Mouse (Mus musculus) bone marrow, adult 2 months (tissue): ENCODE measurements around the gene Gm11568. TPM values are rescaled to one million over a fixed set of nuclear protein-coding genes. Genes with fewer than 3 reads are reported as not detected.

ENCODE experiments used
- H3K27ac ChIP-seq: fragments of 200-500 bp; 2 replicates; pipeline ENCODE4 v1.5.1; 2012; ENCODE audit warnings: low read depth, mild to moderate bottlenecking, control low read depth, inconsistent platforms, low read length; ENCODE audit not compliant: control insufficient read depth, poor library complexity, insufficient read depth
- H3K4me1 ChIP-seq: fragments of 200-500 bp; 2 replicates; pipeline ENCODE4 v1.6.1; 2011; ENCODE audit warnings: low read length; ENCODE audit not compliant: control insufficient read depth, insufficient read depth
- H3K4me3 ChIP-seq: fragments of 200-500 bp; replicated peaks from 2 replicates; pipeline ENCODE3; 2011; ENCODE audit warnings: mild to moderate bottlenecking, low read depth, low read length, control low read depth; ENCODE audit not compliant: control insufficient read depth
- CTCF ChIP-seq: fragments of 200-500 bp; IDR thresholded peaks from 2 replicates; pipeline ENCODE4 v1.5.1; 2011; ENCODE audit warnings: low read length, control low read depth; ENCODE audit not compliant: control insufficient read depth, insufficient read depth
- POLR2A ChIP-seq: fragments of 200-500 bp; IDR thresholded peaks from 2 replicates; pipeline ENCODE4 v1.6.1; 2011; ENCODE audit warnings: low read depth, mild to moderate bottlenecking, control low read depth, low read length, borderline replicate concordance; ENCODE audit not compliant: control insufficient read depth
- WGBS: fragments of 180-500 bp; shearing (Covaris S2); methylation state at CpG from one replicate; pipeline ENCODE4 v1.1.7; 2018; 5-methylcytosine and 5-hydroxymethylcytosine counted together
- polyA plus RNA-seq: library from polyadenylated mRNA; stranded (reverse); fragments of >200 nt; gene quantifications from 2 replicates; pipeline ENCODE4 v1.2.4, GENCODE M21; 2011; ENCODE audit warnings: low replicate concordance; ENCODE audit not compliant: missing spikeins, insufficient read depth, insufficient read length

Gene Gm11568
- polyA plus RNA-seq, 1 experiment: not detected

- WGBS: 76% methylated on average over 2 of the region's 2 CpGs
- Histone ChIP-seq H3K27ac (no peak within 1 kb of the TSS), H3K4me3 (no peak within 1 kb of the TSS), H3K4me1 (no peaks in the 10 kb centered on the region)
- TF ChIP-seq CTCF (no peak), POLR2A (no peak)
Observed at GRCm38 (mm10) chr11:99907620-99908019, 49.9 kb downstream of the Gm11568 start, which contains the start of gene Krtap31-1. Gene Krtap31-1 (plus strand): TSS chr11:99907920.

Other genes starting within 250 kb of the Gm11568 start
- not detected in 2 replicates for gene Gm11937, start 247.7 kb upstream of the Gm11568 start, polyA plus RNA-seq
- gene Krtap2-4, start 243.1 kb upstream of the Gm11568 start, polyA plus RNA-seq: not detected in 2 replicates
- not detected in 2 replicates for gene Gm11562, start 237.5 kb upstream of the Gm11568 start, polyA plus RNA-seq
- not detected in 2 replicates for gene Krtap4-1, start 229.7 kb upstream of the Gm11568 start, polyA plus RNA-seq
- gene Krtap4-2, start 222.8 kb upstream of the Gm11568 start, polyA plus RNA-seq: not detected in 2 replicates
- gene Krtap4-7, start 213.8 kb upstream of the Gm11568 start, polyA plus RNA-seq: not detected in 2 replicates
- gene Gm11555, start 207.7 kb upstream of the Gm11568 start, polyA plus RNA-seq: not detected in 2 replicates
- not detected in 2 replicates for gene Gm11563, start 199.0 kb upstream of the Gm11568 start, polyA plus RNA-seq
- gene Krtap4-6, start 192.0 kb upstream of the Gm11568 start, polyA plus RNA-seq: not detected in 2 replicates
- gene Gm14190, start 167.2 kb upstream of the Gm11568 start, polyA plus RNA-seq: not detected in 2 replicates
- not detected in 2 replicates for gene Gm14180, start 123.6 kb upstream of the Gm11568 start, polyA plus RNA-seq
- not detected in 2 replicates for gene Gm11595, start 85.0 kb upstream of the Gm11568 start, polyA plus RNA-seq
- gene Krtap4-8, start 77.2 kb upstream of the Gm11568 start, polyA plus RNA-seq: not detected in 2 replicates
- gene Krtap4-9, start 72.7 kb upstream of the Gm11568 start, polyA plus RNA-seq: not detected in 2 replicates
- not detected in 2 replicates for gene Gm11596, start 64.5 kb upstream of the Gm11568 start, polyA plus RNA-seq
- gene Gm11569, start 59.0 kb upstream of the Gm11568 start, polyA plus RNA-seq: not detected in 2 replicates
- not detected in 2 replicates for gene Gm11554, start 53.5 kb upstream of the Gm11568 start, polyA plus RNA-seq
- not detected in 2 replicates for gene Krtap4-13, start 48.0 kb upstream of the Gm11568 start, polyA plus RNA-seq
- gene Gm11564, start 42.3 kb upstream of the Gm11568 start, polyA plus RNA-seq: not detected in 2 replicates
- not detected in 2 replicates for gene 2300003K06Rik, start 19.9 kb upstream of the Gm11568 start, polyA plus RNA-seq
- not detected in 2 replicates for gene Krtap4-16, start 6.3 kb upstream of the Gm11568 start, polyA plus RNA-seq
- not detected in 2 replicates for gene Gm11559, start 6.6 kb downstream of the Gm11568 start, polyA plus RNA-seq
- not detected in 2 replicates for gene Krtap9-1, start 15.5 kb downstream of the Gm11568 start, polyA plus RNA-seq
- not detected in 2 replicates for gene Gm11567, start 21.3 kb downstream of the Gm11568 start, polyA plus RNA-seq
- not detected in 2 replicates for gene Krtap31-1, start 50.0 kb downstream of the Gm11568 start, polyA plus RNA-seq
- not detected in 2 replicates for gene Gm11565, start 56.8 kb downstream of the Gm11568 start, polyA plus RNA-seq
- not detected in 2 replicates for gene Krtap31-2, start 78.4 kb downstream of the Gm11568 start, polyA plus RNA-seq
- gene Krtap9-5, start 90.6 kb downstream of the Gm11568 start, polyA plus RNA-seq: not detected in 2 replicates
- not detected in 2 replicates for gene Krtap29-1, start 121.1 kb downstream of the Gm11568 start, polyA plus RNA-seq
- not detected in 2 replicates for gene Krtap16-1, start 128.7 kb downstream of the Gm11568 start, polyA plus RNA-seq
- not detected in 2 replicates for gene Krtap17-1, start 136.1 kb downstream of the Gm11568 start, polyA plus RNA-seq
- gene Krt33a, start 158.3 kb downstream of the Gm11568 start, polyA plus RNA-seq: not detected in 2 replicates
- not detected in 2 replicates for gene Krt33b, start 172.0 kb downstream of the Gm11568 start, polyA plus RNA-seq
- gene Krt34, start 183.6 kb downstream of the Gm11568 start, polyA plus RNA-seq: not detected in 2 replicates
- not detected in 2 replicates for gene Krt31, start 192.6 kb downstream of the Gm11568 start, polyA plus RNA-seq
- not detected in 2 replicates for gene Krt32, start 230.3 kb downstream of the Gm11568 start, polyA plus RNA-seq
- gene Krt35, start 238.3 kb downstream of the Gm11568 start, polyA plus RNA-seq: not detected in 2 replicates
- not detected in 2 replicates for gene Krt36, start 247.7 kb downstream of the Gm11568 start, polyA plus RNA-seq